Mouse (Mus musculus): Measurements from ENCODE around the gene Ccin.

DNA sequence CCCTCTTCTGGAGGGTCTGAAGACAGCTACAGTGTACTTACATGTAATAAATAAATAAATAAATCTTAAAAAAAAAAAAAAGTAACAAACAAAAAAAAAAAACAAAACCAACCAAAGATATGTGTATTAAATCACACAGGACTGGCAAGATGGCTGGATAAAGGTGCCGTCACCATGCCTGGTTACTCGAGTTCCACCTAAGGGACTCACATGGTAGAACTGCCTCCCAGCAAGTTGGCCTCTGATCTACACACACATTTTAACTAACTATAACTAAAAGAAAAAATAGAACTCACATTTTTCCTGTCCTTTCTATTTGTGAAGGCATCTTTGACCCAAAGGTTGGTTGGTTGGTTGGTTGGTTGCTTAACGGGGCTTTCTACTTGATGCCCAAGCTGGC lies 28.5 kb downstream of the Ccin start:
- TF ChIP-seq CTCF (conservative IDR thresholded peaks at IDR 0.05; ENCODE audit: low read length) (no peak), POU5F1 (IDR thresholded peaks at IDR 0.05; ENCODE audit: borderline replicate concordance, low read length) (no peak)
